Mouse (Mus musculus) kidney, adult 2 months (tissue): ENCODE data around the gene Ebf1. TPM values are rescaled to one million over a fixed set of nuclear protein-coding genes. Genes with fewer than 3 reads are reported as not detected.

Source experiments
- DNase-seq: peaks from one replicate; pipeline ENCODE4 v3.0.0; 2021
- H3K27ac ChIP-seq: fragments of 200-500 bp; 2 replicates; pipeline ENCODE4 v1.5.1; 2012; ENCODE audit warnings: low read depth, low read length, control low read depth, inconsistent platforms; ENCODE audit not compliant: insufficient read depth
- H3K27me3 ChIP-seq: fragments of 200-500 bp; replicated peaks from 2 replicates; pipeline ENCODE4 v1.6.1; 2012; ENCODE audit warnings: mild to moderate bottlenecking, moderate library complexity, low read length, inconsistent platforms; ENCODE audit not compliant: control insufficient read depth, insufficient read depth
- H3K36me3 ChIP-seq: fragments of 200-500 bp; 2 replicates; pipeline ENCODE4 v1.6.1; 2012; ENCODE audit warnings: mild to moderate bottlenecking, moderate library complexity, low read length, inconsistent platforms; ENCODE audit not compliant: control insufficient read depth, insufficient read depth
- H3K4me1 ChIP-seq: fragments of 200-500 bp; 2 replicates; pipeline ENCODE4 v1.6.1; 2011; ENCODE audit warnings: low read length; ENCODE audit not compliant: control insufficient read depth, insufficient read depth
- H3K4me3 ChIP-seq: fragments of 200-500 bp; 2 replicates; pipeline ENCODE4 v1.5.1; 2011; ENCODE audit warnings: mild to moderate bottlenecking, low read depth, low read length, control low read depth; ENCODE audit not compliant: insufficient read depth
- CTCF ChIP-seq: fragments of 200-500 bp; conservative IDR thresholded peaks from 2 replicates; pipeline ENCODE4 v1.5.1; 2011; ENCODE audit warnings: low read depth, mild to moderate bottlenecking, control low read depth, low read length, moderate library complexity, mixed read lengths; ENCODE audit not compliant: insufficient read depth, insufficient read length
- POLR2A ChIP-seq: fragments of 200-500 bp; IDR thresholded peaks from one replicate; pipeline ENCODE4 v1.6.1; 2011; ENCODE audit warnings: low read depth, low read length, control low read depth
- WGBS: fragments of 180-500 bp; shearing (Covaris S2); methylation state at CpG from one replicate; pipeline ENCODE4 v1.1.7; 2018; 5-methylcytosine and 5-hydroxymethylcytosine counted together
- polyA plus RNA-seq: library from polyadenylated mRNA; depleted of rRNA; stranded (reverse); fragments of >200 nt; gene quantifications from 2 replicates; pipeline ENCODE4 v1.2.3, GENCODE M21; 2012

The Ebf1 gene
- polyA plus RNA-seq, 1 experiment = 12.2 TPM

- no peak for DNase-seq
- Histone ChIP-seq H3K4me1 (no peaks in the 10 kb centered on the region), H3K4me3 (no peak overlapping the region), H3K27me3 (no peaks in the 10 kb centered on the region), H3K36me3 (no peaks in the 10 kb centered on the region), H3K27ac (no peak overlapping the region)
- 92% methylated on average over 4 of the region's 4 CpGs for WGBS
- TF ChIP-seq CTCF (no peak), POLR2A (no peak)
Observed at GRCm38 (mm10) chr11:44888390-44888789, 271.3 kb downstream of the Ebf1 start.

- DNase-seq = peak; percentile 58
- Histone ChIP-seq H3K27ac (no peak overlapping the region), H3K36me3 (no peaks in the 10 kb centered on the region), H3K4me1 (no peaks in the 10 kb centered on the region), H3K4me3 (no peak overlapping the region), H3K27me3 (no peaks in the 10 kb centered on the region)
- no peak for TF ChIP-seq CTCF
- no peak for TF ChIP-seq POLR2A
- WGBS = 64% methylated on average over 18 of the region's 18 CpGs
Observed at GRCm38 (mm10) chr11:44892814-44893521, 275.9 kb downstream of the Ebf1 start.

- Histone ChIP-seq H3K4me1 (no peaks in the 10 kb centered on the region), H3K27me3 (no peaks in the 10 kb centered on the region), H3K4me3 (no peak overlapping the region), H3K27ac (no peak overlapping the region), H3K36me3 (no peaks in the 10 kb centered on the region)
- DNase-seq = no peak
- TF ChIP-seq CTCF (no peak), POLR2A (no peak)
Observed at GRCm38 (mm10) chr11:44893986-44894385, 276.9 kb downstream of the Ebf1 start.

GRCm38 (mm10) chr11:44894798-44895197, 277.7 kb downstream of the Ebf1 start:
- 95% methylated on average over 4 of the region's 4 CpGs for WGBS
- Histone ChIP-seq H3K36me3 (no peaks in the 10 kb centered on the region), H3K4me3 (no peak overlapping the region), H3K4me1 (no peaks in the 10 kb centered on the region), H3K27me3 (no peaks in the 10 kb centered on the region), H3K27ac (no peak overlapping the region)
- DNase-seq = no peak
- no peak for TF ChIP-seq CTCF
- no peak for TF ChIP-seq POLR2A

GRCm38 (mm10) chr11:44895893-44896292, 278.8 kb downstream of the Ebf1 start:
- Histone ChIP-seq H3K4me1 (no peaks in the 10 kb centered on the region), H3K36me3 (no peaks in the 10 kb centered on the region), H3K4me3 (no peak overlapping the region), H3K27me3 (no peaks in the 10 kb centered on the region), H3K27ac (no peak overlapping the region)
- TF ChIP-seq POLR2A (no peak), CTCF (no peak)
- DNase-seq = no peak
- 90% methylated on average over 1 of the region's 1 CpGs for whole genome bisulfite sequencing

- no peak for TF ChIP-seq POLR2A
- TF ChIP-seq CTCF = no peak
- H3K36me3 ChIP-seq = no peaks in the 10 kb centered on the region
- H3K27ac ChIP-seq = no peak overlapping the region
- H3K4me3 ChIP-seq = no peak overlapping the region
- no peaks in the 10 kb centered on the region for H3K4me1 ChIP-seq
- H3K27me3 ChIP-seq = no peaks in the 10 kb centered on the region
- DNase-seq = peak; percentile 20
- WGBS = 64% methylated on average over 10 of the region's 10 CpGs
Observed at GRCm38 (mm10) chr11:44897140-44897665, 280.1 kb downstream of the Ebf1 start.

GRCm38 (mm10) chr11:44899554-44899953, 282.4 kb downstream of the Ebf1 start:
- DNase-seq = no peak
- no peaks in the 10 kb centered on the region for H3K36me3 ChIP-seq
- H3K27ac ChIP-seq = no peak overlapping the region
- no peak for TF ChIP-seq POLR2A
- TF ChIP-seq CTCF = no peak
- no peak overlapping the region for H3K4me3 ChIP-seq
- H3K27me3 ChIP-seq = no peaks in the 10 kb centered on the region
- no peaks in the 10 kb centered on the region for H3K4me1 ChIP-seq
